Mouse (Mus musculus): ENCODE measurements around the gene Gh. TPM values are rescaled to one million over a fixed set of nuclear protein-coding genes. Genes with fewer than 3 reads are reported as not detected.
A peak's percentile ranks its signal among the peaks of the same experiment; 100 is the strongest.

Gh gene
- polyA plus RNA-seq, 1 experiment, result not detected

DNA sequence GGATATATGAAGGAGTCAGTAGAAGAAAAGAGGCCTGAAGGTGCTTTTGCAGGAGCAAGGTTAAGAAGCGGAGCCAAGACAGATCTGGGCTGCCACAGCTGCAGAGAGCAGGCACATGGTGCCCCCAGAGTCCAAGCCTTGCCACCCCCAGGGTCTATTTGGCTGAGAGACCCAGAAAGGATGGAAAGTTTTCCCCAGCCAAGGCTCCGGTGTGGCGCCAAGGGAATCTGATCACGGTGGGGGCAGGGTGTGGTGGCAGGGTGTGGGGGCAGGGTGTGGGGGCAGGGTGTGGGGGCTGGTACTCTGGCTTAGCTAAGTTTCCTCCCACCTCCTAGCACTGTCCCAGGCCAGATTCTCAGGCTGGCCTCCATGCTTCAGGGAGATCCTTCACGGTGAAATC lies 26.9 kb upstream of the Gh start:
- H3K4me1 ChIP-seq (ENCODE audit: control insufficient read depth, insufficient read depth, low read length), result no peaks in the 10 kb centered on the region
- H3K36me3 ChIP-seq (ENCODE audit: control insufficient read depth, insufficient read depth, low read length, poor library complexity, severe bottlenecking), result no peaks in the 10 kb centered on the region
- H3K27me3 ChIP-seq (ENCODE audit: control insufficient read depth, insufficient read depth, low read length, poor library complexity, severe bottlenecking), result no peaks in the 10 kb centered on the region
- H3K4me3 ChIP-seq (ENCODE audit: low read depth, low read length), result no peak overlapping the region
- H3K27ac ChIP-seq (ENCODE audit: insufficient read depth, low read length), result no peak overlapping the region
- TF ChIP-seq POLR2A (IDR thresholded peaks at IDR 0.05; ENCODE audit: insufficient read depth, low read length) (no peak), CTCF (IDR thresholded peaks at IDR 0.05; ENCODE audit: low read depth, low read length) (no peak), EP300 (IDR thresholded peaks at IDR 0.05; ENCODE audit: insufficient read depth, low read depth, low read length) (no peak)
- no peak overlapping the region for H3K9ac ChIP-seq (ENCODE audit: low read depth, poor library complexity, severe bottlenecking)
- no peaks in the 10 kb centered on the region for H3K9me3 ChIP-seq (replicated peaks; ENCODE audit: control insufficient read depth, insufficient read depth, low read length, poor library complexity, severe bottlenecking)

DNA sequence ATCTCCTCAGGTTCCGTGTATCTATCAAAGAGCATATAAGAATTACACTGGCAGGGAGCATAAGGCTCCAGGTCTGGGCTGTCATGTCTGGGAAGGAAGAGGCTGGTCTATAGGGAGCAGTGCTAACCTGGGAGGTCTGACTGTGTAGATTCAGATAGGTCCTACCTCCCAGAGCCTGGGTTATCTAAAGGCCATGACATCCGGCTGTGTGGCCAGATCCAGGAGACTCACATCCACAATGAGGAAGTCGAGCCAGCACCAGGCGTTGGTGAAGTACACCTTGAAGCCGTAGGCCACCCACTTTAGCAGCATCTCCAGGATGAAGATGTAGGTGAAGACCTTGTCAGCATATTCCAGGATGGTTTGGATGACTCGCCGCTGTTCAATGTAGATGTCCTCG lies 24.8 kb upstream of the Gh start:
- no peak for TF ChIP-seq CTCF (IDR thresholded peaks at IDR 0.05; ENCODE audit: low read depth, low read length)
- no peak for TF ChIP-seq POLR2A (IDR thresholded peaks at IDR 0.05; ENCODE audit: insufficient read depth, low read length)
- TF ChIP-seq EP300 (IDR thresholded peaks at IDR 0.05; ENCODE audit: insufficient read depth, low read depth, low read length), result no peak
- Histone ChIP-seq H3K36me3 (ENCODE audit: control insufficient read depth, insufficient read depth, low read length, poor library complexity, severe bottlenecking) (no peaks in the 10 kb centered on the region), H3K27me3 (ENCODE audit: control insufficient read depth, insufficient read depth, low read length, poor library complexity, severe bottlenecking) (no peaks in the 10 kb centered on the region), H3K27ac (ENCODE audit: insufficient read depth, low read length) (no peak overlapping the region), H3K9me3 (replicated peaks; ENCODE audit: control insufficient read depth, insufficient read depth, low read length, poor library complexity, severe bottlenecking) (no peaks in the 10 kb centered on the region), H3K9ac (ENCODE audit: low read depth, poor library complexity, severe bottlenecking) (no peak overlapping the region), H3K4me1 (ENCODE audit: control insufficient read depth, insufficient read depth, low read length) (no peaks in the 10 kb centered on the region), H3K4me3 (ENCODE audit: low read depth, low read length) (no peak overlapping the region)

DNA sequence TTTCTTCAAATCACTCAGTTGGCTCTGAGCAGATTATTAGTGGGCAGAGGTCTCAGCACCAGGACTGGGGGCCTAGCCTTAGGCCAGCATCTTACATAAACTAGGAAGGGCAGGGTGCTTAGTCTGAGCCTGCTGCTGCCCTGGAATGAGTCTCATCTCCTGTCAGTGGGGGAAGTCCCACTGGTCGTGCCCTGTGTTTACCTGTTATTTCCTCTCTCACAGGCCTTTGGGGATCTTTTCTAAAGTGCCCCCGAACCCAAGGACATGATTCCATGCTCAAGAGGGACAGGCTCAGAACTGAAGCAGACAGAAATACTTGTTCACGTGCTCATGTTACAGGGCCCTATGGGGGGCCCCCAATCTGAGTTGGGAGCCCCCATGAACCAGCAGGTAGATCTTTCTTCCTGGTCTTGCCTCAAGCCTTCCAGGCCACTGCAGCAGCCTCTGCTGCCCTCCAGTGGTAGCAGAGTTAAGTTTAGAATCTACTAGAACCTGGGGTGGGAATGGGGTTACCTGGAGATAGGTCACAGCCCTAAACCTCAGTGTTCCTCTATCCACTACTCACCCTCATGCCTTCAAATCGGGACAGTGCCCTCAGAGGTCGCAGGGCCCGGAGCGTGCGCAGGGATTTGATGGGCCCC lies 24.0 kb upstream of the Gh start:
- Histone ChIP-seq H3K9ac (ENCODE audit: low read depth, poor library complexity, severe bottlenecking) (no peak overlapping the region), H3K4me1 (ENCODE audit: control insufficient read depth, insufficient read depth, low read length) (no peaks in the 10 kb centered on the region), H3K36me3 (ENCODE audit: control insufficient read depth, insufficient read depth, low read length, poor library complexity, severe bottlenecking) (no peaks in the 10 kb centered on the region), H3K4me3 (ENCODE audit: low read depth, low read length) (no peak overlapping the region), H3K27me3 (ENCODE audit: control insufficient read depth, insufficient read depth, low read length, poor library complexity, severe bottlenecking) (no peaks in the 10 kb centered on the region), H3K27ac (ENCODE audit: insufficient read depth, low read length) (no peak overlapping the region), H3K9me3 (replicated peaks; ENCODE audit: control insufficient read depth, insufficient read depth, low read length, poor library complexity, severe bottlenecking) (no peaks in the 10 kb centered on the region)
- TF ChIP-seq EP300 (IDR thresholded peaks at IDR 0.05; ENCODE audit: insufficient read depth, low read depth, low read length) (no peak), POLR2A (IDR thresholded peaks at IDR 0.05; ENCODE audit: insufficient read depth, low read length) (no peak), CTCF (IDR thresholded peaks at IDR 0.05; ENCODE audit: low read depth, low read length) (peak; percentile 78)

DNA sequence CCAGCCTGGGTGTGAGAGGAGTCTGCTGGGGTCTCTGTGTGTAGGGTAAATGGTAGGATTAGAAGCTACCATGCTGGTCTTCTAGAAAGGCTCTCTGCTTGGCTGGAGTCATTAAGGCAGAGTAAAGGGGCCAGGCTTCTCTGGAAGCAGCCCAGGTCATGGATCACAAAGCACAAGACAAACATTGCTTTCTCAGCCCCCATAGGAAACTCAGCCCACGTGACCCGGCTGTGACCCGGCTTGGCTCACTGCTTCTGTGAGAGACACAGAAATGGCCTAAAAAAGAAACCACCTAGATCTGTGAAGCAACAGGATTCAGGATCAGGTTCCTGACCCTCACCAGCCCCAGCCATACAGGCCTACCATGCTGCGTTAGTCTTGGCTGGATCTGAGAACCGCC lies 23.2 kb upstream of the Gh start:
- Histone ChIP-seq H3K27ac (ENCODE audit: insufficient read depth, low read length) (no peak overlapping the region), H3K27me3 (ENCODE audit: control insufficient read depth, insufficient read depth, low read length, poor library complexity, severe bottlenecking) (no peaks in the 10 kb centered on the region), H3K4me1 (ENCODE audit: control insufficient read depth, insufficient read depth, low read length) (no peaks in the 10 kb centered on the region), H3K9me3 (replicated peaks; ENCODE audit: control insufficient read depth, insufficient read depth, low read length, poor library complexity, severe bottlenecking) (no peaks in the 10 kb centered on the region), H3K36me3 (ENCODE audit: control insufficient read depth, insufficient read depth, low read length, poor library complexity, severe bottlenecking) (no peaks in the 10 kb centered on the region), H3K4me3 (ENCODE audit: low read depth, low read length) (no peak overlapping the region), H3K9ac (ENCODE audit: low read depth, poor library complexity, severe bottlenecking) (no peak overlapping the region)
- TF ChIP-seq POLR2A (IDR thresholded peaks at IDR 0.05; ENCODE audit: insufficient read depth, low read length), result no peak
- no peak for TF ChIP-seq CTCF (IDR thresholded peaks at IDR 0.05; ENCODE audit: low read depth, low read length)
- no peak for TF ChIP-seq EP300 (IDR thresholded peaks at IDR 0.05; ENCODE audit: insufficient read depth, low read depth, low read length)

DNA sequence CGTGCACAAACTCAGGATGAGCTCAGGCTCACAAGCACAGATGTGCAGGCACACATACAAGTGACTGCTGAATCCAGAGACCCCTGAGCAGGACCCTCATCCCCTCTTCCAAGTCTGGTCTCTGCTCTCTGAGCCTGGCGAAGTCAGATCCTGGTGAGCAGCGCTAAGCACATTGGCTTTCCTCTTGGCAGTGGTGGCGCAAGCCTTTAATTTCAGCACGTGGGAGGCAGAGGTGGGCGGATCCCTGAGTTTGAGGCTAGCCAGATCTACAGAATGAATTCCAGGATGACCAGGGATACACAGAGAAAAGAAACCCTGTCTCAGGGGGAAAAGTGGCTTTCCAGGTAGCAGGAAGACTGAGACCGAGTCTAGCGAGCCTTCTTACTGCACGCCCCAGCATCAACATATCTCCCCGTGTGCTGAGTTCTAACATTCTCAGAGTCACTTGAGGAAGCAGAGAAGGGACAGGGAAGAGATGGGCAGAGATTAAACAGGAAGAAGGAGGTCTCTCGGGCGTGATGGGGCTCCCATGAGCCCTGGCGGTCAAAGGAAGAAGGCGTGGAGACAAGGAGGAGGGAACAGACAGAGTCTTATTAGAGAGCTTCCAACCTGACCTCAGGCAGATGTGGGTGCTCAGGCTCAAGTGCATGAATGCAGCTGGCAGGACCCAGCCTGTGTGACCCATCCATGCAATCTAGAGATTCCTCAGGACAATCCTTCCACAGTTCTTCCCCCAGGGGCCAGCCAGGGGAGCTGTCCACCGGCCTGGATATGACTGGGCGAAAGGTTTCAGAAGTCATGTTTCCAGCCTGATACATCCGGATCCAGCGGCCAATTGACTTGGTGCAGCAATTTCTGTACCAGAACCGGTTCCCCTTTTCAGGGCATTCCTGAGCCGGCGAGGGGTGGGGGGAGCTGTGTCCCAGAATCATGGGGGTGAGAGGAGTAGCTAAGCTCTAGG lies 17.0 kb upstream of the Gh start:
- no peaks in the 10 kb centered on the region for H3K27me3 ChIP-seq (ENCODE audit: control insufficient read depth, insufficient read depth, low read length, poor library complexity, severe bottlenecking)
- no peaks in the 10 kb centered on the region for H3K9me3 ChIP-seq (replicated peaks; ENCODE audit: control insufficient read depth, insufficient read depth, low read length, poor library complexity, severe bottlenecking)
- H3K9ac ChIP-seq (ENCODE audit: low read depth, poor library complexity, severe bottlenecking), result no peak overlapping the region
- H3K27ac ChIP-seq (ENCODE audit: insufficient read depth, low read length), result no peak overlapping the region
- no peaks in the 10 kb centered on the region for H3K36me3 ChIP-seq (ENCODE audit: control insufficient read depth, insufficient read depth, low read length, poor library complexity, severe bottlenecking)
- TF ChIP-seq EP300 (IDR thresholded peaks at IDR 0.05; ENCODE audit: insufficient read depth, low read depth, low read length) (no peak), POLR2A (IDR thresholded peaks at IDR 0.05; ENCODE audit: insufficient read depth, low read length) (no peak), CTCF (IDR thresholded peaks at IDR 0.05; ENCODE audit: low read depth, low read length) (no peak)
- peaks cover 3% of the 10 kb centered on the region for H3K4me1 ChIP-seq (ENCODE audit: control insufficient read depth, insufficient read depth, low read length)
- no peak overlapping the region for H3K4me3 ChIP-seq (ENCODE audit: low read depth, low read length)

DNA sequence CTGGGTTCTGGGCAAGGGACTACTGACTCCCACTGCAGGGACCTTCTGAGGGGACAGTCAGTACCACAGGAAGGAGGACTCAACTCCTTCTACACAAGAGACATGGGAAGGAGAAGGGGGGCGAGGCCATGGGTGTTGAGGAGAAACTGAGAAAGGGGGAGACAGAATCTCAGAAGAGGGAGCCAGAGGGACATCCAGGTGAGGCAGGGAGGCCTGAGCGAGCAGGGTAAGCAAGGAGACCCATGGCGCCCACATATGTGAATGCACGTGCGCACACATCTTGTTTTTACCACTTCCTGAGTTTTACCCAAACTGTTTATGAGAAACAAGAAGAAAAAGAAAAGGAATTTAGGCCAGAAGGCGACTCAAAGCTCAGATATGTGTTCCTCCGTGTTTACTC lies 16.1 kb upstream of the Gh start:
- TF ChIP-seq POLR2A (IDR thresholded peaks at IDR 0.05; ENCODE audit: insufficient read depth, low read length), result no peak
- no peak for TF ChIP-seq CTCF (IDR thresholded peaks at IDR 0.05; ENCODE audit: low read depth, low read length)
- TF ChIP-seq EP300 (IDR thresholded peaks at IDR 0.05; ENCODE audit: insufficient read depth, low read depth, low read length), result no peak
- H3K27me3 ChIP-seq (ENCODE audit: control insufficient read depth, insufficient read depth, low read length, poor library complexity, severe bottlenecking), result no peaks in the 10 kb centered on the region
- H3K4me3 ChIP-seq (ENCODE audit: low read depth, low read length), result no peak overlapping the region
- H3K36me3 ChIP-seq (ENCODE audit: control insufficient read depth, insufficient read depth, low read length, poor library complexity, severe bottlenecking), result no peaks in the 10 kb centered on the region
- H3K9ac ChIP-seq (ENCODE audit: low read depth, poor library complexity, severe bottlenecking), result no peak overlapping the region
- peaks cover 3% of the 10 kb centered on the region for H3K4me1 ChIP-seq (ENCODE audit: control insufficient read depth, insufficient read depth, low read length)
- no peaks in the 10 kb centered on the region for H3K9me3 ChIP-seq (replicated peaks; ENCODE audit: control insufficient read depth, insufficient read depth, low read length, poor library complexity, severe bottlenecking)
- no peak overlapping the region for H3K27ac ChIP-seq (ENCODE audit: insufficient read depth, low read length)

Measured in ES-Bruce4 (cell line).